Mouse (Mus musculus) hindbrain, embryonic 13.5 days (tissue): ENCODE results near the gene Nomo1. TPM values are rescaled to one million over a fixed set of nuclear protein-coding genes. Genes with fewer than 3 reads are reported as not detected.

Experiments used
- ATAC-seq: fragments of 200-750 bp; cut with Nextera tagmentation; 2 replicates; pipeline ENCODE4 v1.8.0; 2017; ENCODE audit warnings: moderate TSS enrichment; ENCODE audit not compliant: low FRiP score
- H3K27ac ChIP-seq: fragments of 300-500 bp; sonication (generic); 2 replicates; pipeline ENCODE4 v1.5.1; 2015; ENCODE audit warnings: inconsistent platforms, mild to moderate bottlenecking, moderate library complexity
- H3K27me3 ChIP-seq: fragments of 300-500 bp; sonication (generic); 2 replicates; pipeline ENCODE4 v1.6.1; 2015; ENCODE audit warnings: mild to moderate bottlenecking, inconsistent platforms
- H3K36me3 ChIP-seq: fragments of 300-500 bp; sonication (generic); 2 replicates; pipeline ENCODE4 v1.6.1; 2015; ENCODE audit warnings: mild to moderate bottlenecking, inconsistent platforms
- H3K4me1 ChIP-seq: fragments of 300-500 bp; sonication (generic); replicated peaks from 2 replicates; pipeline ENCODE4 v1.6.1; 2015; ENCODE audit warnings: inconsistent platforms
- H3K4me2 ChIP-seq: fragments of 300-500 bp; sonication (generic); 2 replicates; pipeline ENCODE4 v1.6.1; 2015; ENCODE audit warnings: inconsistent platforms, mild to moderate bottlenecking, moderate library complexity
- H3K4me3 ChIP-seq: fragments of 300-500 bp; sonication (generic); 2 replicates; pipeline ENCODE4 v1.5.1; 2015; ENCODE audit warnings: mild to moderate bottlenecking, inconsistent platforms
- H3K9ac ChIP-seq: fragments of 300-500 bp; sonication (generic); 2 replicates; pipeline ENCODE4 v1.6.1; 2015; ENCODE audit warnings: mild to moderate bottlenecking, inconsistent platforms
- H3K9me3 ChIP-seq: fragments of 300-500 bp; sonication (generic); 2 replicates; pipeline ENCODE4 v1.6.1; 2016; ENCODE audit warnings: inconsistent platforms
- WGBS: fragments of 180-500 bp; shearing (Covaris S2); methylation state at CpG from one replicate; pipeline ENCODE4 v1.1.7; 2015; 5-methylcytosine and 5-hydroxymethylcytosine counted together
- polyA plus RNA-seq: library from polyadenylated mRNA; unstranded; fragments of >200 nt; fragmentation: Nextera tagmentation; extraction: Ambion mirVana; gene quantifications from 2 replicates; pipeline ENCODE4 v1.2.1, GENCODE M21; 2015

The Nomo1 gene
- 37.2 and 37.7 TPM in 2 replicates for polyA plus RNA-seq

GRCm38 (mm10) chr7:46033109-46033869 is at the start of gene Nomo1:
Gene Nomo1, plus strand, starts transcription at chr7:46033698.
- Histone ChIP-seq H3K4me1 (peaks cover 19% of the 10 kb centered on the region), H3K27me3 (peaks cover 16% of the 10 kb centered on the region; the same call in 1 of the 2 replicates), H3K9ac (peak within 1 kb of the TSS; percentile 90), H3K9me3 (no peaks in the 10 kb centered on the region), H3K4me2 (peak within 1 kb of the TSS; percentile 91), H3K36me3 (peaks cover 7% of the 10 kb centered on the region), H3K27ac (peak within 1 kb of the TSS; percentile 70; the same call in 1 of the 2 replicates), H3K4me3 (peak within 1 kb of the TSS; percentile 89)
- WGBS: 6% methylated on average over 42 of the region's 44 CpGs
- peak; percentile 95 for ATAC-seq

GRCm38 (mm10) chr7:45986893-45987292 is 46.6 kb upstream of the Nomo1 start:
- H3K9me3 ChIP-seq: no peaks in the 10 kb centered on the region
- WGBS: 65% methylated on average over 6 of the region's 6 CpGs
- H3K27ac ChIP-seq: no peak overlapping the region
- no peaks in the 10 kb centered on the region for H3K36me3 ChIP-seq
- H3K4me1 ChIP-seq: no peaks in the 10 kb centered on the region
- H3K9ac ChIP-seq: no peak overlapping the region
- H3K4me2 ChIP-seq: no peak overlapping the region
- H3K4me3 ChIP-seq: no peak overlapping the region
- ATAC-seq: no peak
- peaks cover 4% of the 10 kb centered on the region; the same call in 1 of the 2 replicates for H3K27me3 ChIP-seq

- WGBS: 92% methylated on average over 1 of the region's 1 CpGs
Measured at GRCm38 (mm10) chr7:45988344-45988743, 45.2 kb upstream of the Nomo1 start.

GRCm38 (mm10) chr7:45992470-45992869 is 41.0 kb upstream of the Nomo1 start:
- H3K4me2 ChIP-seq: no peak overlapping the region
- H3K9ac ChIP-seq: no peak overlapping the region
- H3K36me3 ChIP-seq: no peaks in the 10 kb centered on the region
- ATAC-seq: no peak
- H3K4me1 ChIP-seq: no peaks in the 10 kb centered on the region
- H3K4me3 ChIP-seq: no peak overlapping the region
- H3K27ac ChIP-seq: no peak overlapping the region
- peaks cover 4% of the 10 kb centered on the region; the same call in 1 of the 2 replicates for H3K27me3 ChIP-seq
- 87% methylated on average over 8 of the region's 8 CpGs for WGBS
- H3K9me3 ChIP-seq: no peaks in the 10 kb centered on the region

More at GRCm38 (mm10) chr7:45988344-45988743, 45.2 kb upstream of the Nomo1 start:
- Histone ChIP-seq H3K4me1 (no peaks in the 10 kb centered on the region), H3K9ac (no peak overlapping the region), H3K27ac (no peak overlapping the region), H3K9me3 (no peaks in the 10 kb centered on the region), H3K4me3 (no peak overlapping the region), H3K27me3 (peaks cover 4% of the 10 kb centered on the region; the same call in 1 of the 2 replicates), H3K4me2 (no peak overlapping the region), H3K36me3 (no peaks in the 10 kb centered on the region)
- ATAC-seq: no peak

GRCm38 (mm10) chr7:46000577-46000976 is 32.9 kb upstream of the Nomo1 start:
- no peaks in the 10 kb centered on the region for H3K9me3 ChIP-seq
- H3K27me3 ChIP-seq: no peaks in the 10 kb centered on the region
- 86% methylated on average over 4 of the region's 4 CpGs for WGBS
- no peak overlapping the region for H3K27ac ChIP-seq
- H3K4me3 ChIP-seq: no peak overlapping the region
- H3K4me1 ChIP-seq: no peaks in the 10 kb centered on the region
- H3K4me2 ChIP-seq: no peak overlapping the region
- no peak overlapping the region for H3K9ac ChIP-seq
- ATAC-seq: no peak
- no peaks in the 10 kb centered on the region for H3K36me3 ChIP-seq

- H3K27me3 ChIP-seq: no peaks in the 10 kb centered on the region
- H3K4me1 ChIP-seq: no peaks in the 10 kb centered on the region
- no peaks in the 10 kb centered on the region for H3K36me3 ChIP-seq
- H3K4me2 ChIP-seq: no peak overlapping the region
- no peak overlapping the region for H3K27ac ChIP-seq
- H3K9me3 ChIP-seq: no peaks in the 10 kb centered on the region
- ATAC-seq: no peak
- no peak overlapping the region for H3K9ac ChIP-seq
- 57% methylated on average over 4 of the region's 4 CpGs for WGBS
- no peak overlapping the region for H3K4me3 ChIP-seq
Measured at GRCm38 (mm10) chr7:46002748-46003147, 30.8 kb upstream of the Nomo1 start.

GRCm38 (mm10) chr7:46009578-46009977 is 23.9 kb upstream of the Nomo1 start:
- Histone ChIP-seq H3K4me1 (peaks cover 10% of the 10 kb centered on the region), H3K27me3 (peaks cover 8% of the 10 kb centered on the region; the same call in 1 of the 2 replicates), H3K36me3 (no peaks in the 10 kb centered on the region), H3K4me2 (no peak overlapping the region), H3K27ac (no peak overlapping the region), H3K9me3 (no peaks in the 10 kb centered on the region), H3K9ac (no peak overlapping the region), H3K4me3 (no peak overlapping the region)
- peak; percentile 59; the same call in 1 of the 2 replicates for ATAC-seq
- 18% methylated on average over 5 of the region's 5 CpGs for WGBS

- no peak for ATAC-seq
- H3K4me3 ChIP-seq: no peak overlapping the region
- peaks cover 8% of the 10 kb centered on the region; the same call in 1 of the 2 replicates for H3K27me3 ChIP-seq
- H3K36me3 ChIP-seq: no peaks in the 10 kb centered on the region
- H3K9ac ChIP-seq: no peak overlapping the region
- no peak overlapping the region for H3K4me2 ChIP-seq
- H3K4me1 ChIP-seq: peaks cover 10% of the 10 kb centered on the region
- H3K27ac ChIP-seq: 0 out of 2 replicates have a peak overlapping the region, but pooled peaks have one; percentile 30
- H3K9me3 ChIP-seq: no peaks in the 10 kb centered on the region
Measured at GRCm38 (mm10) chr7:46012121-46012520, 21.4 kb upstream of the Nomo1 start.

GRCm38 (mm10) chr7:46013266-46014010 is 20.1 kb upstream of the Nomo1 start:
- 17% methylated on average over 9 of the region's 9 CpGs for WGBS
- ATAC-seq: peak; percentile 60
- no peak overlapping the region for H3K4me2 ChIP-seq
- H3K9me3 ChIP-seq: no peaks in the 10 kb centered on the region
- no peak overlapping the region for H3K4me3 ChIP-seq
- H3K36me3 ChIP-seq: no peaks in the 10 kb centered on the region
- H3K27me3 ChIP-seq: peaks cover 2% of the 10 kb centered on the region; the same call in 1 of the 2 replicates
- H3K4me1 ChIP-seq: peaks cover 11% of the 10 kb centered on the region
- H3K9ac ChIP-seq: peak overlapping the region; percentile 53
- H3K27ac ChIP-seq: peak overlapping the region; percentile 60; the same call in 1 of the 2 replicates

- WGBS: 84% methylated on average over 3 of the region's 3 CpGs
Measured at GRCm38 (mm10) chr7:46019594-46019993, 13.9 kb upstream of the Nomo1 start.

GRCm38 (mm10) chr7:46021951-46022350 is 11.5 kb upstream of the Nomo1 start:
- Histone ChIP-seq H3K27ac (no peak overlapping the region), H3K27me3 (no peaks in the 10 kb centered on the region), H3K9ac (no peak overlapping the region), H3K36me3 (no peaks in the 10 kb centered on the region), H3K9me3 (no peaks in the 10 kb centered on the region), H3K4me1 (0 out of 2 replicates have a peak, but pooled peaks cover 6% of the 10 kb centered on the region), H3K4me3 (no peak overlapping the region), H3K4me2 (no peak overlapping the region)
- ATAC-seq: no peak
- WGBS: 33% methylated on average over 4 of the region's 4 CpGs

More at GRCm38 (mm10) chr7:46019594-46019993, 13.9 kb upstream of the Nomo1 start:
- H3K27ac ChIP-seq: no peak overlapping the region
- H3K27me3 ChIP-seq: no peaks in the 10 kb centered on the region
- no peak overlapping the region for H3K4me2 ChIP-seq
- H3K9ac ChIP-seq: 0 out of 2 replicates have a peak overlapping the region, but pooled peaks have one; percentile 56
- no peaks in the 10 kb centered on the region for H3K36me3 ChIP-seq
- H3K9me3 ChIP-seq: no peaks in the 10 kb centered on the region
- ATAC-seq: no peak
- H3K4me3 ChIP-seq: no peak overlapping the region
- 0 out of 2 replicates have a peak, but pooled peaks cover 6% of the 10 kb centered on the region for H3K4me1 ChIP-seq

- WGBS: 83% methylated on average over 9 of the region's 9 CpGs
- Histone ChIP-seq H3K4me1 (no peaks in the 10 kb centered on the region), H3K36me3 (no peaks in the 10 kb centered on the region), H3K27me3 (peaks cover 7% of the 10 kb centered on the region; the same call in 1 of the 2 replicates), H3K9ac (no peak overlapping the region), H3K27ac (no peak overlapping the region), H3K9me3 (no peaks in the 10 kb centered on the region), H3K4me3 (no peak overlapping the region), H3K4me2 (no peak overlapping the region)
- no peak for ATAC-seq
Measured at GRCm38 (mm10) chr7:46025436-46025835, 8.1 kb upstream of the Nomo1 start.
